Mouse (Mus musculus) forebrain, embryonic 12.5 days (tissue): ENCODE data around the gene Gm20388. TPM values are rescaled to one million over a fixed set of nuclear protein-coding genes. Genes with fewer than 3 reads are reported as not detected.
"Not testable (repeated sequence)": the region's sequence is repeated elsewhere in the genome, so short reads cannot be mapped to it uniquely, and the experiment has no call there.

Experiments
- ATAC-seq: fragments of 200-750 bp; cut with Nextera tagmentation; 2 replicates; pipeline ENCODE4 v1.8.0; 2017; ENCODE audit warnings: moderate TSS enrichment; ENCODE audit not compliant: low FRiP score
- H3K27ac ChIP-seq: fragments of 300-500 bp; sonication (generic); 2 replicates; pipeline ENCODE4 v1.5.1; 2016; ENCODE audit warnings: mild to moderate bottlenecking
- H3K27me3 ChIP-seq: fragments of 300-500 bp; sonication (generic); 2 replicates; pipeline ENCODE4 v1.6.1; 2016; ENCODE audit warnings: mild to moderate bottlenecking
- H3K36me3 ChIP-seq: fragments of 300-500 bp; sonication (generic); replicated peaks from 2 replicates; pipeline ENCODE4 v1.6.1; 2016; ENCODE audit warnings: mild to moderate bottlenecking
- H3K4me1 ChIP-seq: fragments of 300-500 bp; sonication (generic); 2 replicates; pipeline ENCODE4 v1.6.1; 2016
- H3K4me2 ChIP-seq: fragments of 300-500 bp; sonication (generic); 2 replicates; pipeline ENCODE4 v1.6.1; 2016; ENCODE audit warnings: mild to moderate bottlenecking, moderate library complexity
- H3K4me3 ChIP-seq: fragments of 300-500 bp; sonication (generic); replicated peaks from 2 replicates; pipeline ENCODE4 v1.5.1; 2016; ENCODE audit warnings: mild to moderate bottlenecking
- H3K9ac ChIP-seq: fragments of 300-500 bp; sonication (generic); 2 replicates; pipeline ENCODE4 v1.6.1; 2016; ENCODE audit warnings: mild to moderate bottlenecking
- H3K9me3 ChIP-seq: fragments of 300-500 bp; sonication (generic); 2 replicates; pipeline ENCODE4 v1.6.1; 2016
- WGBS: fragments of 180-500 bp; shearing (Covaris S2); methylation state at CpG from one replicate; pipeline ENCODE4 v1.1.7; 2016; 5-methylcytosine and 5-hydroxymethylcytosine counted together
- polyA plus RNA-seq: library from polyadenylated mRNA; unstranded; fragments of >200 nt; fragmentation: Nextera tagmentation; extraction: Ambion mirVana; gene quantifications from 2 replicates; pipeline ENCODE4 v1.2.1, GENCODE M21; 2016

The Gm20388 gene
- polyA plus RNA-seq, 1 experiment from 2014 or later = not detected

- H3K4me3 ChIP-seq = peak overlapping the region; percentile 25; the same call in 1 of the 2 replicates
- ATAC-seq = no peak
- peaks cover 53% of the 10 kb centered on the region for H3K27me3 ChIP-seq
- H3K4me2 ChIP-seq = peak overlapping the region; percentile 45
- no peak overlapping the region for H3K9ac ChIP-seq
- H3K27ac ChIP-seq = no peak overlapping the region
- H3K4me1 ChIP-seq = peaks cover 14% of the 10 kb centered on the region
- H3K9me3 ChIP-seq = no peaks in the 10 kb centered on the region
- no peaks in the 10 kb centered on the region for H3K36me3 ChIP-seq
- 72% methylated on average over 10 of the region's 10 CpGs for WGBS
Measured at GRCm38 (mm10) chr8:123630058-123630457, 3719.4 kb downstream of the Gm20388 start.

GRCm38 (mm10) chr8:123630841-123631251 is 3720.2 kb downstream of the Gm20388 start:
- Histone ChIP-seq H3K27me3 (peaks cover 45% of the 10 kb centered on the region), H3K4me2 (peak overlapping the region; percentile 45), H3K27ac (no peak overlapping the region), H3K36me3 (no peaks in the 10 kb centered on the region), H3K4me3 (peak overlapping the region; percentile 25), H3K9ac (no peak overlapping the region), H3K9me3 (no peaks in the 10 kb centered on the region), H3K4me1 (peaks cover 14% of the 10 kb centered on the region)
- WGBS = 36% methylated on average over 12 of the region's 12 CpGs
- no peak for ATAC-seq

GRCm38 (mm10) chr8:123631746-123632145 is 3721.1 kb downstream of the Gm20388 start:
- Histone ChIP-seq H3K27me3 (peaks cover 37% of the 10 kb centered on the region), H3K4me1 (peaks cover 14% of the 10 kb centered on the region)
- H3K9ac ChIP-seq, H3K36me3 ChIP-seq, H3K4me2 ChIP-seq, H3K4me3 ChIP-seq, ATAC-seq, H3K27ac ChIP-seq, H3K9me3 ChIP-seq: not testable (repeated sequence)
- WGBS = 72% methylated on average over 3 of the region's 3 CpGs

GRCm38 (mm10) chr8:123632257-123632656 is 3721.6 kb downstream of the Gm20388 start:
- Histone ChIP-seq H3K4me1 (peaks cover 14% of the 10 kb centered on the region), H3K36me3 (no peaks in the 10 kb centered on the region), H3K27me3 (peaks cover 32% of the 10 kb centered on the region), H3K9me3 (no peaks in the 10 kb centered on the region), H3K4me2 (no peak overlapping the region), H3K4me3 (no peak overlapping the region), H3K27ac (no peak overlapping the region), H3K9ac (no peak overlapping the region)
- ATAC-seq = no peak
- WGBS = 90% methylated on average over 4 of the region's 4 CpGs

- Histone ChIP-seq H3K27ac (no peak overlapping the region), H3K9me3 (no peaks in the 10 kb centered on the region), H3K27me3 (peaks cover 21% of the 10 kb centered on the region), H3K4me1 (peaks cover 10% of the 10 kb centered on the region), H3K4me2 (no peak overlapping the region), H3K9ac (no peak overlapping the region), H3K4me3 (no peak overlapping the region), H3K36me3 (no peaks in the 10 kb centered on the region)
- no peak for ATAC-seq
- 78% methylated on average over 7 of the region's 7 CpGs for WGBS
Measured at GRCm38 (mm10) chr8:123633801-123634200, 3723.2 kb downstream of the Gm20388 start.

- Histone ChIP-seq H3K9ac (no peak overlapping the region), H3K4me3 (no peak overlapping the region), H3K4me2 (no peak overlapping the region), H3K36me3 (no peaks in the 10 kb centered on the region), H3K4me1 (0 out of 2 replicates have a peak, but pooled peaks cover 4% of the 10 kb centered on the region), H3K9me3 (no peaks in the 10 kb centered on the region), H3K27me3 (peaks cover 15% of the 10 kb centered on the region), H3K27ac (no peak overlapping the region)
- no peak for ATAC-seq
- 53% methylated on average over 3 of the region's 3 CpGs for WGBS
Measured at GRCm38 (mm10) chr8:123634395-123635131, 3723.9 kb downstream of the Gm20388 start.

GRCm38 (mm10) chr8:123635671-123636070 is 3725.0 kb downstream of the Gm20388 start:
- Histone ChIP-seq H3K9ac (no peak overlapping the region), H3K9me3 (no peaks in the 10 kb centered on the region), H3K4me3 (no peak overlapping the region), H3K4me2 (no peak overlapping the region), H3K27ac (no peak overlapping the region), H3K36me3 (no peaks in the 10 kb centered on the region), H3K4me1 (no peaks in the 10 kb centered on the region), H3K27me3 (peaks cover 14% of the 10 kb centered on the region)
- ATAC-seq = no peak
- 80% methylated on average over 11 of the region's 11 CpGs for WGBS

GRCm38 (mm10) chr8:123643330-123644051 is 3732.8 kb downstream of the Gm20388 start:
- WGBS = 11% methylated on average over 25 of the region's 25 CpGs
- peak overlapping the region; percentile 54 for H3K4me2 ChIP-seq
- H3K9ac ChIP-seq = peak overlapping the region; percentile 38
- no peaks in the 10 kb centered on the region for H3K9me3 ChIP-seq
- H3K4me1 ChIP-seq = peaks cover 4% of the 10 kb centered on the region
- H3K36me3 ChIP-seq = no peaks in the 10 kb centered on the region
- no peak for ATAC-seq
- no peak overlapping the region for H3K27ac ChIP-seq
- peaks cover 33% of the 10 kb centered on the region for H3K27me3 ChIP-seq
- H3K4me3 ChIP-seq = peak overlapping the region; percentile 36

- Histone ChIP-seq H3K4me3 (no peak overlapping the region), H3K36me3 (no peaks in the 10 kb centered on the region), H3K4me1 (peaks cover 4% of the 10 kb centered on the region), H3K9ac (no peak overlapping the region), H3K4me2 (no peak overlapping the region), H3K27ac (no peak overlapping the region), H3K27me3 (peaks cover 29% of the 10 kb centered on the region), H3K9me3 (no peaks in the 10 kb centered on the region)
- no peak for ATAC-seq
- 76% methylated on average over 9 of the region's 9 CpGs for WGBS
Measured at GRCm38 (mm10) chr8:123645229-123645628, 3734.6 kb downstream of the Gm20388 start.

GRCm38 (mm10) chr8:123648245-123649170 is 3737.9 kb downstream of the Gm20388 start:
- Histone ChIP-seq H3K27me3 (peaks cover 10% of the 10 kb centered on the region; the same call in 1 of the 2 replicates), H3K36me3 (no peaks in the 10 kb centered on the region), H3K4me1 (peaks cover 2% of the 10 kb centered on the region), H3K27ac (no peak overlapping the region), H3K9ac (no peak overlapping the region), H3K9me3 (no peaks in the 10 kb centered on the region), H3K4me2 (no peak overlapping the region), H3K4me3 (no peak overlapping the region)
- ATAC-seq = no peak
- WGBS = 78% methylated on average over 17 of the region's 17 CpGs

- Histone ChIP-seq H3K4me2 (no peak overlapping the region), H3K9ac (peak overlapping the region; percentile 5; the same call in 1 of the 2 replicates), H3K36me3 (no peaks in the 10 kb centered on the region), H3K27me3 (peaks cover 10% of the 10 kb centered on the region; the same call in 1 of the 2 replicates), H3K9me3 (no peaks in the 10 kb centered on the region), H3K27ac (no peak overlapping the region), H3K4me1 (no peaks in the 10 kb centered on the region; the same call in 1 of the 2 replicates), H3K4me3 (no peak overlapping the region)
- no peak for ATAC-seq
- WGBS = 91% methylated on average over 12 of the region's 12 CpGs
Measured at GRCm38 (mm10) chr8:123649483-123649882, 3738.8 kb downstream of the Gm20388 start.
